Comparison of ENCODE assay signal across 8 mouse cellular contexts in genomic region chr9:120571593-120572385, GRCm38 (mm10). TPM values are rescaled to one million over a fixed set of nuclear protein-coding genes. Genes with fewer than 3 reads are reported as not detected.
DNase-seq lines count a peak whose midpoint lies in the region; ATAC-seq and TF ChIP-seq lines count a peak whose summit lies in the region.

No protein-coding gene starts in this region.

- H3K9ac ChIP-seq in liver, adult 2 months (ENCODE audit: low read depth, low read length): peak overlapping the region; percentile 99
- H3K9ac ChIP-seq in embryonic facial prominence, embryonic 13.5 days: peak overlapping the region; percentile 95
- peak overlapping the region; percentile 89 for H3K9ac ChIP-seq in intestine, embryonic 14.5 days (ENCODE audit: low read length)
- H3K9ac ChIP-seq in neural tube, embryonic 12.5 days: peak overlapping the region; percentile 93

- peaks cover 10% of the 10 kb centered on the region; the same call in 1 of the 2 replicates for H3K79me2 ChIP-seq in liver, adult 2 months (ENCODE audit: control insufficient read depth, insufficient read depth, low read length)

- H3K4me2 ChIP-seq in embryonic facial prominence, embryonic 13.5 days: peak overlapping the region; percentile 83
- peak overlapping the region; percentile 95 for H3K4me2 ChIP-seq in intestine, embryonic 14.5 days (ENCODE audit: low read length)
- peak overlapping the region; percentile 75 for H3K4me2 ChIP-seq in neural tube, embryonic 12.5 days (replicated peaks)

- TF ChIP-seq CTCF in liver, adult 2 months (IDR thresholded peaks at IDR 0.05; ENCODE audit: low read depth, low read length): no peak

- TF ChIP-seq POLR2A in liver, adult 2 months (IDR thresholded peaks at IDR 0.05; ENCODE audit: extremely low read depth, insufficient read depth, low read length): no peak

- under 1% methylated on average over 53 of the region's 53 CpGs for WGBS in liver, adult 2 months
- WGBS in embryonic facial prominence, embryonic 13.5 days: 1% methylated on average over 53 of the region's 53 CpGs
- 1% methylated on average over 53 of the region's 53 CpGs for WGBS in intestine, embryonic 14.5 days
- WGBS in neural tube, embryonic 12.5 days: 1% methylated on average over 53 of the region's 53 CpGs

- peaks cover 23% of the 10 kb centered on the region; the same call in 1 of the 2 replicates for H3K36me3 ChIP-seq in liver, adult 2 months (ENCODE audit: control insufficient read depth, insufficient read depth, low read length)
- peaks cover 43% of the 10 kb centered on the region for H3K36me3 ChIP-seq in embryonic facial prominence, embryonic 13.5 days
- peaks cover 40% of the 10 kb centered on the region for H3K36me3 ChIP-seq in intestine, embryonic 14.5 days (ENCODE audit: control insufficient read depth, insufficient read depth, low read length)
- H3K36me3 ChIP-seq in neural tube, embryonic 12.5 days: peaks cover 40% of the 10 kb centered on the region

- no peak; the same call in none of the 2 replicates for ATAC-seq in embryonic facial prominence, embryonic 13.5 days (ENCODE audit: insufficient number of reproducible peaks, insufficient read depth, low FRiP score, low TSS enrichment, low read depth)
- ATAC-seq in intestine, embryonic 14.5 days (replicated peaks; ENCODE audit: low FRiP score, low TSS enrichment, low read depth): peak; percentile 74
- ATAC-seq in neural tube, embryonic 12.5 days (ENCODE audit: low FRiP score, low read depth): peak; percentile 78

- H3K9me3 ChIP-seq in embryonic facial prominence, embryonic 13.5 days: no peaks in the 10 kb centered on the region
- no peaks in the 10 kb centered on the region for H3K9me3 ChIP-seq in intestine, embryonic 14.5 days (ENCODE audit: control insufficient read depth, low read length)
- H3K9me3 ChIP-seq in neural tube, embryonic 12.5 days: no peaks in the 10 kb centered on the region

- H3K27ac ChIP-seq in liver, adult 2 months (replicated peaks; ENCODE audit: insufficient read depth, low read depth, low read length): peak overlapping the region; percentile 81
- peak overlapping the region; percentile 87 for H3K27ac ChIP-seq in embryonic facial prominence, embryonic 13.5 days
- H3K27ac ChIP-seq in intestine, embryonic 14.5 days (ENCODE audit: low read depth): peak overlapping the region; percentile 64
- H3K27ac ChIP-seq in neural tube, embryonic 12.5 days: 0 out of 2 replicates have a peak overlapping the region, but pooled peaks have one; percentile 37

- H3K4me3 ChIP-seq in liver, adult 2 months (ENCODE audit: insufficient read depth, low read depth, low read length): peak overlapping the region; percentile 95
- H3K4me3 ChIP-seq in embryonic facial prominence, embryonic 13.5 days: peak overlapping the region; percentile 94
- peak overlapping the region; percentile 92 for H3K4me3 ChIP-seq in intestine, embryonic 14.5 days (ENCODE audit: low read depth, low read length)
- peak overlapping the region; percentile 91 for H3K4me3 ChIP-seq in neural tube, embryonic 12.5 days

- H3K27me3 ChIP-seq in liver, adult 2 months (ENCODE audit: control insufficient read depth, insufficient read depth, low read length): no peaks in the 10 kb centered on the region
- no peaks in the 10 kb centered on the region for H3K27me3 ChIP-seq in embryonic facial prominence, embryonic 13.5 days
- H3K27me3 ChIP-seq in intestine, embryonic 14.5 days (replicated peaks; ENCODE audit: control insufficient read depth, insufficient read depth, low read length): no peaks in the 10 kb centered on the region
- H3K27me3 ChIP-seq in neural tube, embryonic 12.5 days (replicated peaks): no peaks in the 10 kb centered on the region

- peak; percentile 25 for DNase-seq in liver, adult 2 months (ENCODE audit: extremely low read depth, low read depth, low spot score)
- no peak for DNase-seq in liver
- DNase-seq in intestine, embryonic 14.5 days (ENCODE audit: low spot score): no peak
- DNase-seq in spleen, adult 18-20 months: no peak
- no peak for DNase-seq in natural killer cell, adult 2 months (ENCODE audit: low spot score in 2 of 2)
- DNase-seq in right cerebral cortex, postnatal 25 days: no peak

- peaks cover 5% of the 10 kb centered on the region for H3K4me1 ChIP-seq in liver, adult 2 months (ENCODE audit: control insufficient read depth, insufficient read depth, low read length)
- peaks cover 25% of the 10 kb centered on the region for H3K4me1 ChIP-seq in embryonic facial prominence, embryonic 13.5 days
- H3K4me1 ChIP-seq in intestine, embryonic 14.5 days (replicated peaks; ENCODE audit: control insufficient read depth, insufficient read depth, low read length): peaks cover 17% of the 10 kb centered on the region
- peaks cover 24% of the 10 kb centered on the region for H3K4me1 ChIP-seq in neural tube, embryonic 12.5 days

RNA-seq across cellular contexts. Expression of gene Rpl14, which starts 0.5 kb away (rescaled TPM):
- total RNA-seq in liver, adult 2 months (2014; rRNA removed): 174 and 242 TPM in 2 replicates
- polyA plus RNA-seq in liver, adult 2 months (2012; rRNA removed): 113 and 145 TPM in 2 replicates
- 771 and 950 TPM in 2 replicates for polyA plus RNA-seq in embryonic facial prominence, embryonic 13.5 days (2015; fragmentation: Nextera tagmentation; extraction: Ambion mirVana)
- 1,190 and 1,204 TPM in 2 replicates for polyA plus RNA-seq in intestine, embryonic 14.5 days (2014; fragmentation: Nextera tagmentation; extraction: Ambion mirVana)
- 538 and 558 TPM in 2 replicates for polyA plus RNA-seq in neural tube, embryonic 12.5 days (2016; fragmentation: Nextera tagmentation; extraction: Ambion mirVana)

RNA-seq across cellular contexts. Expression of gene Entpd3, which starts 32.2 kb away (rescaled TPM):
- 0.07 TPM in 1 of 2 replicates, not detected in the other for total RNA-seq in liver, adult 2 months (2014; rRNA removed)
- not detected in 2 replicates for polyA plus RNA-seq in liver, adult 2 months (2012; rRNA removed)
- polyA plus RNA-seq in embryonic facial prominence, embryonic 13.5 days (2015; fragmentation: Nextera tagmentation; extraction: Ambion mirVana): 5.8 and 6.7 TPM in 2 replicates
- polyA plus RNA-seq in intestine, embryonic 14.5 days (2014; fragmentation: Nextera tagmentation; extraction: Ambion mirVana): 3.3 and 4.0 TPM in 2 replicates
- 0.24 and 0.41 TPM in 2 replicates for polyA plus RNA-seq in neural tube, embryonic 12.5 days (2016; fragmentation: Nextera tagmentation; extraction: Ambion mirVana)

Comparison
In these comparisons a context has a peak if more than half of its experiments do, and no peak if none do; other contexts are left out.
1. H3K27ac ChIP-seq: peak in every context shown above with its lines; median percentile 87 in embryonic facial prominence, embryonic 13.5 days; 81 in liver, adult 2 months; 64 in intestine, embryonic 14.5 days; 37 in neural tube, embryonic 12.5 days.